Mouse (Mus musculus) stomach, embryonic 16.5 days (tissue): ENCODE measurements around the gene Cadm2. TPM values are rescaled to one million over a fixed set of nuclear protein-coding genes. Genes with fewer than 3 reads are reported as not detected.

Experiments used
- ATAC-seq: fragments of 200-750 bp; cut with Nextera tagmentation; 2 replicates; pipeline ENCODE4 v1.8.0; 2017; ENCODE audit warnings: moderate number of reproducible peaks, moderate TSS enrichment; ENCODE audit not compliant: insufficient read depth, low FRiP score
- H3K27ac ChIP-seq: fragments of 300-500 bp; sonication (generic); 2 replicates; pipeline ENCODE4 v1.5.1; 2014; ENCODE audit warnings: low read length
- H3K27me3 ChIP-seq: fragments of 300-500 bp; sonication (generic); 2 replicates; pipeline ENCODE4 v1.6.1; 2014; ENCODE audit warnings: low read length, control low read depth, mixed read lengths; ENCODE audit not compliant: control insufficient read depth, insufficient read depth
- H3K36me3 ChIP-seq: fragments of 300-500 bp; sonication (generic); 2 replicates; pipeline ENCODE4 v1.6.1; 2014; ENCODE audit warnings: low read length; ENCODE audit not compliant: control insufficient read depth, insufficient read depth
- H3K4me1 ChIP-seq: fragments of 300-500 bp; sonication (generic); 2 replicates; pipeline ENCODE4 v1.6.1; 2014; ENCODE audit warnings: low read length, control low read depth, mixed read lengths; ENCODE audit not compliant: control insufficient read depth, insufficient read depth
- H3K4me2 ChIP-seq: fragments of 300-500 bp; sonication (generic); 2 replicates; pipeline ENCODE4 v1.6.1; 2014; ENCODE audit warnings: low read depth, low read length, mixed read lengths
- H3K4me3 ChIP-seq: fragments of 300-500 bp; sonication (generic); replicated peaks from 2 replicates; pipeline ENCODE4 v1.5.1; 2014; ENCODE audit warnings: mild to moderate bottlenecking, low read length
- H3K9ac ChIP-seq: fragments of 300-500 bp; sonication (generic); 2 replicates; pipeline ENCODE4 v1.6.1; 2014; ENCODE audit warnings: low read length
- H3K9me3 ChIP-seq: fragments of 300-500 bp; sonication (generic); replicated peaks from 2 replicates; pipeline ENCODE4 v1.6.1; 2016; ENCODE audit warnings: low read length, control low read depth; ENCODE audit not compliant: control insufficient read depth
- WGBS: fragments of 180-500 bp; shearing (Covaris S2); extraction: QIAGEN DNeasy Blood & Tissue Kit; methylation state at CpG from one replicate; pipeline ENCODE4 v1.1.7; 2014; 5-methylcytosine and 5-hydroxymethylcytosine counted together
- polyA plus RNA-seq: library from polyadenylated mRNA; unstranded; fragments of >200 nt; fragmentation: Nextera tagmentation; extraction: Ambion mirVana; gene quantifications from 2 replicates; pipeline ENCODE4 v1.2.1, GENCODE M21; 2015

Gene Cadm2
- polyA plus RNA-seq, 1 experiment from 2014 or later = 0.76 TPM

- H3K4me1 ChIP-seq = no peaks in the 10 kb centered on the region
- H3K9ac ChIP-seq = no peak overlapping the region
- H3K4me3 ChIP-seq = no peak overlapping the region
- no peak overlapping the region for H3K4me2 ChIP-seq
- H3K27me3 ChIP-seq = no peaks in the 10 kb centered on the region
- WGBS = 38% methylated on average over 7 of the region's 7 CpGs
- H3K27ac ChIP-seq = no peak overlapping the region
- H3K36me3 ChIP-seq = no peaks in the 10 kb centered on the region
- ATAC-seq = no peak
- no peaks in the 10 kb centered on the region for H3K9me3 ChIP-seq
These were observed 9.6 kb downstream of the Cadm2 start for GRCm38 (mm10) chr16:67610904-67611681.

DNA sequence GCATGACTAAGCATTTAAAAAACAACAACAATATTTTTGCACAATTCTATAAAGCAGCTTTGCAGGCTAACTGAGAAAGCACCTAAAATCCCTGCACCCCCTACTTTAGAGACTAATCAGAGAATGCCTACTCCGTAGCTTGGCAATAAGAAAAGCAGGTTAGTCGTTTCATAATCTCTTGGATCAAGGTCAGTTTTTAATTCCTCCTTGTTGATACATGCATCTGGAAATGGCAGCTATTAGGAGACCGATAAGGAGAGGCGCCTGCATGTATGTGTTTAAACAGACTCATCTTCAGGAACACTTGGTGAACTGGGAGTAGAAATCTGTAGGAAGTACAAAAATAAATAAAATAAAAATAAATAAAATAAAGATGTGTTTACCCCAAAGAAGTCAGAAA is 11.6 kb downstream of the Cadm2 start:
- WGBS = 46% methylated on average over 4 of the region's 4 CpGs

GRCm38 (mm10) chr16:67608499-67608898 is 12.2 kb downstream of the Cadm2 start:
- ATAC-seq = no peak
- Histone ChIP-seq H3K4me3 (no peak overlapping the region), H3K4me2 (no peak overlapping the region), H3K4me1 (no peaks in the 10 kb centered on the region), H3K27ac (no peak overlapping the region), H3K36me3 (no peaks in the 10 kb centered on the region), H3K9ac (no peak overlapping the region), H3K27me3 (no peaks in the 10 kb centered on the region), H3K9me3 (no peaks in the 10 kb centered on the region)
- 50% methylated on average over 3 of the region's 3 CpGs for WGBS

More for the DNA sequence above, 11.6 kb downstream of the Cadm2 start:
- H3K4me2 ChIP-seq = no peak overlapping the region
- ATAC-seq = no peak
- H3K27me3 ChIP-seq = no peaks in the 10 kb centered on the region
- no peak overlapping the region for H3K27ac ChIP-seq
- no peak overlapping the region for H3K9ac ChIP-seq
- no peaks in the 10 kb centered on the region for H3K36me3 ChIP-seq
- no peaks in the 10 kb centered on the region for H3K9me3 ChIP-seq
- H3K4me1 ChIP-seq = no peaks in the 10 kb centered on the region
- no peak overlapping the region for H3K4me3 ChIP-seq

DNA sequence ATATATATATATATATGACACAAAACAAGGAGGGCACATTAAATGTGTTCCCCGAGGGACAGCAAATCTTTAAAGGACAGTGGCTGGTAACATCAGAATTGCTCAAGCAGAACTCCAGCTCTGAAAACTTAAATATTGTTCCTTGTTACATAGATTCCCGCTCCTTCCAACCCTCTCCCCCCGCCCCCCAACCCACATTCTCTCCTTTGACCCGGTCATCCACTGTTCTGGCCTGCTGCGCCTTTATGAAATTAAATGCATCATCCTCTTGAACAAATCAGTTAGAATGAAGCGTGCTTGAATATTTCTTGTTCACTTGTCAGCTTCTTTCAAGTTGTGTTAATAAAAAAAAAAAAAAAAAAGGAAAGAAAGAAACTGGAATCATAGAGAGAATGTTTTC is 15.0 kb downstream of the Cadm2 start:
- Histone ChIP-seq H3K9me3 (no peaks in the 10 kb centered on the region), H3K36me3 (no peaks in the 10 kb centered on the region), H3K27ac (no peak overlapping the region), H3K4me3 (no peak overlapping the region), H3K4me2 (no peak overlapping the region), H3K4me1 (no peaks in the 10 kb centered on the region), H3K27me3 (no peaks in the 10 kb centered on the region), H3K9ac (no peak overlapping the region)
- ATAC-seq = no peak
- WGBS = 76% methylated on average over 6 of the region's 6 CpGs

GRCm38 (mm10) chr16:67599981-67600380 is 20.7 kb downstream of the Cadm2 start:
- Histone ChIP-seq H3K36me3 (no peaks in the 10 kb centered on the region), H3K27ac (no peak overlapping the region), H3K4me3 (no peak overlapping the region), H3K9me3 (no peaks in the 10 kb centered on the region), H3K4me2 (no peak overlapping the region), H3K4me1 (no peaks in the 10 kb centered on the region), H3K27me3 (no peaks in the 10 kb centered on the region), H3K9ac (no peak overlapping the region)
- ATAC-seq = no peak
- 81% methylated on average over 9 of the region's 9 CpGs for WGBS

- H3K4me2 ChIP-seq = no peak overlapping the region
- no peaks in the 10 kb centered on the region for H3K27me3 ChIP-seq
- no peaks in the 10 kb centered on the region for H3K4me1 ChIP-seq
- no peak overlapping the region for H3K9ac ChIP-seq
- WGBS = 65% methylated on average over 4 of the region's 4 CpGs
- H3K9me3 ChIP-seq = no peaks in the 10 kb centered on the region
- no peak for ATAC-seq
- no peaks in the 10 kb centered on the region for H3K36me3 ChIP-seq
- H3K4me3 ChIP-seq = no peak overlapping the region
- no peak overlapping the region for H3K27ac ChIP-seq
These were observed 21.9 kb downstream of the Cadm2 start for GRCm38 (mm10) chr16:67598841-67599240.

DNA sequence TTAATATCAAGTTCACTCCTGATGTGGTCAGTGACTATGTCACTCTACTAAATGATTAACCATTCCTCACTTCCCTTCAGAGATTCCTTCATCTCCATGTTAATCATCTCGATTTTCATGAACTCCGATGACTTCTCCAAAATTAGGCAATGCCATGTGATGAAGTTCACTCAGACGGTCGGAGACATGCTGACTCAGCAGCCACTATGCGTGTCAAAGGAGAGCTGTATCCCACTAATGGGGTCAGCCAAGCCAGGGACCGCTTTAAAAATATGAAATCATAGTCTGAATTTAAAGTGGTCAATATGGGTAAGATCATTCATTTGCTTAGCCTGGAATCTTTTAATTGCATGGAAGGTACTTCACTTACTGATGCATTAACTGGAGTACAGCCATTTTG is 29.7 kb downstream of the Cadm2 start:
- Histone ChIP-seq H3K4me3 (no peak overlapping the region), H3K27me3 (no peaks in the 10 kb centered on the region), H3K4me2 (no peak overlapping the region), H3K36me3 (no peaks in the 10 kb centered on the region), H3K9me3 (no peaks in the 10 kb centered on the region), H3K4me1 (no peaks in the 10 kb centered on the region), H3K9ac (no peak overlapping the region), H3K27ac (no peak overlapping the region)
- ATAC-seq = no peak
- 86% methylated on average over 6 of the region's 6 CpGs for WGBS

GRCm38 (mm10) chr16:67578842-67579517 is 41.7 kb downstream of the Cadm2 start:
- Histone ChIP-seq H3K27me3 (no peaks in the 10 kb centered on the region), H3K4me1 (no peaks in the 10 kb centered on the region), H3K9ac (no peak overlapping the region), H3K9me3 (no peaks in the 10 kb centered on the region), H3K4me2 (no peak overlapping the region), H3K4me3 (no peak overlapping the region), H3K27ac (no peak overlapping the region), H3K36me3 (no peaks in the 10 kb centered on the region)
- ATAC-seq = no peak
- 75% methylated on average over 11 of the region's 11 CpGs for WGBS

- H3K4me3 ChIP-seq = no peak overlapping the region
- H3K9ac ChIP-seq = no peak overlapping the region
- no peaks in the 10 kb centered on the region for H3K9me3 ChIP-seq
- 58% methylated on average over 5 of the region's 5 CpGs for WGBS
- no peak for ATAC-seq
- H3K27ac ChIP-seq = no peak overlapping the region
- no peaks in the 10 kb centered on the region for H3K36me3 ChIP-seq
- no peak overlapping the region for H3K4me2 ChIP-seq
- H3K27me3 ChIP-seq = no peaks in the 10 kb centered on the region
- no peaks in the 10 kb centered on the region for H3K4me1 ChIP-seq
These were observed 45.2 kb downstream of the Cadm2 start for GRCm38 (mm10) chr16:67575557-67575956.
